ENCODE assay signal across 8 mouse cellular contexts in genomic region chr10:77282822-77283221, GRCm38 (mm10). TPM values are rescaled to one million over a fixed set of nuclear protein-coding genes. Genes with fewer than 3 reads are reported as not detected.
DNase-seq lines count a peak whose midpoint lies in the region; ATAC-seq lines count a peak whose summit lies in the region.

No protein-coding gene starts in this region.

- 14% methylated on average over 6 of the region's 6 CpGs for WGBS in liver, embryonic 11.5 days

- H3K4me1 ChIP-seq in liver, embryonic 11.5 days (replicated peaks; ENCODE audit: control insufficient read depth, insufficient read depth, low read length), result no peaks in the 10 kb centered on the region

- H3K4me3 ChIP-seq in liver, embryonic 11.5 days (ENCODE audit: low read depth, low read length), result no peak overlapping the region

- H3K9ac ChIP-seq in liver, embryonic 11.5 days (ENCODE audit: low read depth, low read length), result no peak overlapping the region

- ATAC-seq in frontal cortex, adult (ENCODE audit: low TSS enrichment), result peak; percentile 85
- ATAC-seq in liver, embryonic 11.5 days (replicated peaks; ENCODE audit: low FRiP score), result no peak

- no peaks in the 10 kb centered on the region for H3K9me3 ChIP-seq in liver, embryonic 11.5 days (ENCODE audit: control insufficient read depth, low read length)

- no peak overlapping the region for H3K4me2 ChIP-seq in liver, embryonic 11.5 days

- peak; percentile 40 to 43 for DNase-seq in urinary bladder, adult 18-20 months (ENCODE audit: low spot score in 2 of 2)
- no peak for DNase-seq in urinary bladder, adult 2 months (ENCODE audit: low spot score)
- DNase-seq in c-Kit-positive CD71-positive TER-119-positive erythroid progenitor cells, embryonic 14.5 days (ENCODE audit: low spot score), result peak; percentile 78
- peak; percentile 78 for DNase-seq in kidney, adult 9 months
- peak; percentile 66 for DNase-seq in liver, embryonic 11.5 days (ENCODE audit: low spot score)
- peak; percentile 71 for DNase-seq in ovary, postnatal 14 days (ENCODE audit: low spot score)
- DNase-seq in thymus, postnatal 25 days, result peak; percentile 65

- no peaks in the 10 kb centered on the region for H3K36me3 ChIP-seq in liver, embryonic 11.5 days (ENCODE audit: control insufficient read depth, insufficient read depth, low read length)

- no peak overlapping the region for H3K27ac ChIP-seq in liver, embryonic 11.5 days (ENCODE audit: low read depth, low read length)

- H3K27me3 ChIP-seq in liver, embryonic 11.5 days (replicated peaks; ENCODE audit: control insufficient read depth, insufficient read depth, low read length), result no peaks in the 10 kb centered on the region; the same call in 1 of the 2 replicates

RNA-seq across cellular contexts. Expression of gene Pofut2, which starts 23.8 kb away (rescaled TPM):
- 70.0 and 73.7 TPM in 2 replicates for polyA plus RNA-seq in urinary bladder, adult 2 months (2012; rRNA removed)
- polyA plus RNA-seq in liver, embryonic 11.5 days (2014; fragmentation: Nextera tagmentation; extraction: Ambion mirVana), result 66.8 and 71.9 TPM in 2 replicates
